ENCODE assay signal across 14 mouse cellular contexts in the genomic region with DNA sequence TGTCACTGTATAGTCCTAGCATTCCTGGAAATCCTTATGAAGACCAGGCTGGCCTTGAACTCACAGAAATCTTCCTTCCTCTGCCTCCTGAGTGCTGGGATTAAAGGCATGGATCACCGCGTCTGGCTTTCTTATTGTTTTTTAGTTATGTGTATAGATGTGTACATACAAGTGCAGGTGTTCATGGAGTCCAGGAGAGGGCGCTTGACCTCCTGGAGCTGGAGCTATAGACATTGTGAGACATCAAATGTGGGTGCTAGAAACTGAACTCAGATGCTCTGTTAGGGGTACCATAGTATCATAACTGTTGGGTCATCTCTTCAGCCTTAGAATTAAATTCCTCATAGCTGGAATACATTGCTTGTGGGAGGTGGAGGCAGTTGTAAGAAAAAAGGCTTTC. TPM values are rescaled to one million over a fixed set of nuclear protein-coding genes. Genes with fewer than 3 reads are reported as not detected.
DNase-seq lines count a peak whose midpoint lies in the region; ATAC-seq and TF ChIP-seq lines count a peak whose summit lies in the region.
"Had no signal": no experiment of that assay in that cellular context is flagged by ENCODE, and none has a peak within 500 bp of the region (broad histone marks: within the 10 kb centered on the region; RNA-seq: fewer than 3 reads in every experiment).

No protein-coding gene starts in this region.

- no peak overlapping the region for H3K4me3 ChIP-seq in kidney, adult 2 months (ENCODE audit: insufficient read depth, low read depth, low read length)
- H3K4me3 ChIP-seq in liver, embryonic 12.5 days = no peak overlapping the region
- H3K4me3 ChIP-seq: hindbrain, embryonic 13.5 days; lung, embryonic 15.5 days; midbrain, embryonic 10.5 days had no signal

- no peak for TF ChIP-seq POLR2A in kidney, adult 2 months (IDR thresholded peaks at IDR 0.05; ENCODE audit: low read depth, low read length)

- ATAC-seq in liver, embryonic 12.5 days = no peak
- no peak for ATAC-seq in inflammation-experienced regulatory T-cells, adult 6 months

- H3K9me3 ChIP-seq in liver, embryonic 12.5 days (replicated peaks) = no peaks in the 10 kb centered on the region
- H3K9me3 ChIP-seq: G1E; hindbrain, embryonic 13.5 days; lung, embryonic 15.5 days; midbrain, embryonic 10.5 days had no signal

- no peaks in the 10 kb centered on the region for H3K36me3 ChIP-seq in kidney, adult 2 months (ENCODE audit: control insufficient read depth, insufficient read depth, low read length)
- no peaks in the 10 kb centered on the region for H3K36me3 ChIP-seq in liver, embryonic 12.5 days
- H3K36me3 ChIP-seq: hindbrain, embryonic 13.5 days; lung, embryonic 15.5 days; midbrain, embryonic 10.5 days had no signal

- no peak for DNase-seq in kidney, adult 2 months
- no peak for DNase-seq in kidney, adult 9 months
- peak; percentile 15 to 17 for DNase-seq in B cell, adult 2 months
- DNase-seq in R1 (ENCODE audit: low read depth, low spot score) = peak; percentile 79
- no peak for DNase-seq in ovary, postnatal 36 days (ENCODE audit: low spot score)
- no peak for DNase-seq in spleen, postnatal 4 days (ENCODE audit: low spot score in 2 of 2)
- DNase-seq: kidney, postnatal 36 days; right cerebral cortex, adult 18-20 months had no signal

- no peak overlapping the region for H3K4me2 ChIP-seq in liver, embryonic 12.5 days
- H3K4me2 ChIP-seq: hindbrain, embryonic 13.5 days; lung, embryonic 15.5 days had no signal

- WGBS in kidney, adult 2 months = 64% methylated on average over 3 of the region's 3 CpGs
- WGBS in liver, embryonic 12.5 days (ENCODE audit: insufficient replicate concordance) = 49% methylated on average over 3 of the region's 3 CpGs

- H3K27ac ChIP-seq in kidney, adult 2 months (ENCODE audit: insufficient read depth, low read depth, low read length) = no peak overlapping the region
- H3K27ac ChIP-seq in liver, embryonic 12.5 days = peak overlapping the region; percentile 91
- H3K27ac ChIP-seq: hindbrain, embryonic 13.5 days; lung, embryonic 15.5 days; midbrain, embryonic 10.5 days had no signal

- TF ChIP-seq CTCF in kidney, adult 2 months (conservative IDR thresholded peaks at IDR 0.05; ENCODE audit: insufficient read depth, insufficient read length, low read depth, low read length) = 0 out of 2 replicates have a peak, but pooled peaks have one; percentile 12

- no peak overlapping the region for H3K9ac ChIP-seq in liver, embryonic 12.5 days
- H3K9ac ChIP-seq: hindbrain, embryonic 13.5 days; lung, embryonic 15.5 days had no signal

- H3K4me1 ChIP-seq in kidney, adult 2 months (ENCODE audit: control insufficient read depth, insufficient read depth, low read length) = peaks cover 17% of the 10 kb centered on the region; the same call in 1 of the 2 replicates
- peaks cover 76% of the 10 kb centered on the region for H3K4me1 ChIP-seq in liver, embryonic 12.5 days

- H3K27me3 ChIP-seq in kidney, adult 2 months (replicated peaks; ENCODE audit: control insufficient read depth, insufficient read depth, low read length) = no peaks in the 10 kb centered on the region
- no peaks in the 10 kb centered on the region for H3K27me3 ChIP-seq in liver, embryonic 12.5 days (replicated peaks)
- H3K27me3 ChIP-seq: hindbrain, embryonic 13.5 days; lung, embryonic 15.5 days had no signal

RNA-seq across cellular contexts. Expression of a gene that starts 2.0 kb away (rescaled TPM):
- polyA plus RNA-seq in kidney, adult 2 months (2012; rRNA removed) = 24.4 and 32.4 TPM in 2 replicates
- polyA plus RNA-seq in liver, embryonic 12.5 days (2016; fragmentation: Nextera tagmentation; extraction: Ambion mirVana) = 87.1 and 88.2 TPM in 2 replicates
- polyA plus RNA-seq in inflammation-experienced regulatory T-cells, adult 6 months (2017; shearing (Covaris generic)) = 10 to 100 TPM; 18.5 to 29.6 (median 20.1) TPM

Comparison
In these comparisons a context has a peak if more than half of its experiments do, and no peak if none do; other contexts are left out.
1. DNase-seq: peak in B cell, adult 2 months (2 of 2) and R1 (single experiment); none in kidney, adult 2 months (single experiment), kidney, adult 9 months (single experiment), ovary, postnatal 36 days (single experiment) and spleen, postnatal 4 days (0 of 2).